ENCODE assay signal across 24 mouse cellular contexts in genomic region chr9:50362556-50362955, GRCm38 (mm10). TPM values are rescaled to one million over a fixed set of nuclear protein-coding genes. Genes with fewer than 3 reads are reported as not detected.
DNase-seq lines count a peak whose midpoint lies in the region; ATAC-seq and TF ChIP-seq lines count a peak whose summit lies in the region.
"Had no signal": no experiment of that assay in that cellular context is flagged by ENCODE, and none has a peak within 500 bp of the region (broad histone marks: within the 10 kb centered on the region; RNA-seq: fewer than 3 reads in every experiment).

No protein-coding gene starts in this region.

- H3K36me3 ChIP-seq in kidney, embryonic 15.5 days: no peaks in the 10 kb centered on the region
- H3K36me3 ChIP-seq in kidney, postnatal 0 days (ENCODE audit: insufficient read depth, low read length): no peaks in the 10 kb centered on the region
- no peaks in the 10 kb centered on the region for H3K36me3 ChIP-seq in kidney, adult 2 months (ENCODE audit: control insufficient read depth, insufficient read depth, low read length)
- no peaks in the 10 kb centered on the region for H3K36me3 ChIP-seq in limb, embryonic 14.5 days (ENCODE audit: control insufficient read depth, insufficient read depth, low read length)
- H3K36me3 ChIP-seq: embryonic facial prominence, embryonic 13.5 days; embryonic facial prominence, embryonic 15.5 days; forebrain, embryonic 10.5 days; forebrain, embryonic 12.5 days had no signal

- TF ChIP-seq CTCF in kidney, postnatal 0 days (IDR thresholded peaks at IDR 0.05; ENCODE audit: low read depth): no peak
- no peak for TF ChIP-seq CTCF in kidney, adult 2 months (conservative IDR thresholded peaks at IDR 0.05; ENCODE audit: insufficient read depth, insufficient read length, low read depth, low read length)

- H3K27ac ChIP-seq in kidney, embryonic 15.5 days: peak overlapping the region; percentile 72
- H3K27ac ChIP-seq in kidney, postnatal 0 days: 0 out of 2 replicates have a peak overlapping the region, but pooled peaks have one; percentile 5
- no peak overlapping the region for H3K27ac ChIP-seq in kidney, adult 2 months (ENCODE audit: insufficient read depth, low read depth, low read length)
- no peak overlapping the region for H3K27ac ChIP-seq in limb, embryonic 14.5 days (replicated peaks; ENCODE audit: low read depth, low read length)
- H3K27ac ChIP-seq: embryonic facial prominence, embryonic 13.5 days; embryonic facial prominence, embryonic 15.5 days; forebrain, embryonic 10.5 days; forebrain, embryonic 12.5 days had no signal

- H3K27me3 ChIP-seq in kidney, embryonic 15.5 days: no peaks in the 10 kb centered on the region
- no peaks in the 10 kb centered on the region for H3K27me3 ChIP-seq in kidney, postnatal 0 days (ENCODE audit: insufficient read depth, low read length)
- H3K27me3 ChIP-seq in kidney, adult 2 months (replicated peaks; ENCODE audit: control insufficient read depth, insufficient read depth, low read length): no peaks in the 10 kb centered on the region
- no peaks in the 10 kb centered on the region for H3K27me3 ChIP-seq in limb, embryonic 14.5 days (ENCODE audit: control insufficient read depth, insufficient read depth, low read length)
- H3K27me3 ChIP-seq: embryonic facial prominence, embryonic 13.5 days; embryonic facial prominence, embryonic 15.5 days had no signal

- H3K4me1 ChIP-seq in kidney, embryonic 15.5 days: peaks cover 34% of the 10 kb centered on the region
- H3K4me1 ChIP-seq in kidney, postnatal 0 days (replicated peaks; ENCODE audit: insufficient read depth, low read length): 0 out of 2 replicates have a peak, but pooled peaks cover 2% of the 10 kb centered on the region
- H3K4me1 ChIP-seq in kidney, adult 2 months (ENCODE audit: control insufficient read depth, insufficient read depth, low read length): no peaks in the 10 kb centered on the region
- peaks cover 24% of the 10 kb centered on the region for H3K4me1 ChIP-seq in limb, embryonic 14.5 days (ENCODE audit: control insufficient read depth, insufficient read depth, low read length)
- H3K4me1 ChIP-seq: forebrain, embryonic 10.5 days; forebrain, embryonic 12.5 days had no signal

- DNase-seq in kidney, adult 11 months: no peak
- DNase-seq in kidney, postnatal 0 days (ENCODE audit: low spot score): peak; percentile 64
- DNase-seq in kidney, adult 18-20 months: no peak
- DNase-seq in kidney, postnatal 14 days: peak; percentile 28
- DNase-seq in kidney, adult 2 months: no peak
- no peak for DNase-seq in limb, embryonic 14.5 days (ENCODE audit: low spot score)
- no peak for DNase-seq in thymus, postnatal 0 days (ENCODE audit: low spot score)
- DNase-seq: adrenal gland, adult 2 months; adrenal gland, postnatal 10 days; adrenal gland, postnatal 25 days; cerebellum, adult 11 months; cerebellum, adult 18-20 months; cerebellum, adult 8-10 months; cerebellum, adult 9-11 months; cerebellum, postnatal 14 days; cerebellum, postnatal 36 days; embryo, embryonic 11 days had no signal

- 0 out of 2 replicates have a peak overlapping the region, but pooled peaks have one; percentile 13 for H3K4me2 ChIP-seq in kidney, embryonic 15.5 days
- no peak overlapping the region for H3K4me2 ChIP-seq in kidney, postnatal 0 days (ENCODE audit: low read length)
- H3K4me2 ChIP-seq in limb, embryonic 14.5 days (replicated peaks; ENCODE audit: low read depth, low read length, severe bottlenecking): no peak overlapping the region
- H3K4me2 ChIP-seq: embryonic facial prominence, embryonic 13.5 days; embryonic facial prominence, embryonic 15.5 days; forebrain, embryonic 12.5 days had no signal

- ATAC-seq in kidney, embryonic 15.5 days (replicated peaks; ENCODE audit: low FRiP score): no peak
- ATAC-seq in kidney, postnatal 0 days (replicated peaks; ENCODE audit: low FRiP score, low read depth): no peak
- ATAC-seq in limb, embryonic 14.5 days (ENCODE audit: low FRiP score, low read depth): peak; percentile 37; the same call in 1 of the 2 replicates
- ATAC-seq: forebrain, embryonic 14.5 days had no signal

- no peak for TF ChIP-seq POLR2A in kidney, adult 2 months (IDR thresholded peaks at IDR 0.05; ENCODE audit: low read depth, low read length)
- TF ChIP-seq POLR2A in limb, embryonic 14.5 days (IDR thresholded peaks at IDR 0.05; ENCODE audit: borderline replicate concordance, extremely low read depth, insufficient read depth, insufficient read length): no peak

- H3K9ac ChIP-seq in kidney, embryonic 15.5 days: no peak overlapping the region
- H3K9ac ChIP-seq in kidney, postnatal 0 days (ENCODE audit: low read depth, low read length): no peak overlapping the region
- H3K9ac ChIP-seq in limb, embryonic 14.5 days (ENCODE audit: low read depth, low read length, severe bottlenecking): no peak overlapping the region
- H3K9ac ChIP-seq: embryonic facial prominence, embryonic 13.5 days; embryonic facial prominence, embryonic 15.5 days; forebrain, embryonic 12.5 days had no signal

- H3K9me3 ChIP-seq in kidney, embryonic 15.5 days (replicated peaks): no peaks in the 10 kb centered on the region
- no peaks in the 10 kb centered on the region for H3K9me3 ChIP-seq in kidney, postnatal 0 days (replicated peaks; ENCODE audit: low read length)
- H3K9me3 ChIP-seq in limb, embryonic 14.5 days (ENCODE audit: control insufficient read depth, low read length): no peaks in the 10 kb centered on the region
- H3K9me3 ChIP-seq: embryonic facial prominence, embryonic 13.5 days; embryonic facial prominence, embryonic 15.5 days; forebrain, embryonic 10.5 days; forebrain, embryonic 12.5 days had no signal

- 14% methylated on average over 3 of the region's 3 CpGs for WGBS in kidney, embryonic 15.5 days
- 14% methylated on average over 3 of the region's 3 CpGs for WGBS in kidney, postnatal 0 days
- WGBS in kidney, adult 2 months: 17% methylated on average over 3 of the region's 3 CpGs
- WGBS in limb, embryonic 14.5 days: 20% methylated on average over 3 of the region's 3 CpGs

- no peak overlapping the region for H3K4me3 ChIP-seq in kidney, embryonic 15.5 days (replicated peaks)
- H3K4me3 ChIP-seq in kidney, postnatal 0 days (replicated peaks; ENCODE audit: low read depth, low read length): no peak overlapping the region
- H3K4me3 ChIP-seq in kidney, adult 2 months (ENCODE audit: insufficient read depth, low read depth, low read length): no peak overlapping the region
- no peak overlapping the region for H3K4me3 ChIP-seq in limb, embryonic 14.5 days (replicated peaks; ENCODE audit: low read length)
- H3K4me3 ChIP-seq: embryonic facial prominence, embryonic 13.5 days; embryonic facial prominence, embryonic 15.5 days; erythroblast, embryonic 14.5 days; forebrain, embryonic 10.5 days; forebrain, embryonic 12.5 days had no signal

RNA-seq across cellular contexts. Expression of gene Rpl10-ps3, which starts 17.8 kb away (rescaled TPM):
- polyA plus RNA-seq in kidney, embryonic 15.5 days (2015; fragmentation: Nextera tagmentation; extraction: Ambion mirVana): 231 and 320 TPM in 2 replicates
- 238 and 252 TPM in 2 replicates for polyA plus RNA-seq in kidney, postnatal 0 days (2015; fragmentation: Nextera tagmentation; extraction: Ambion mirVana)
- 97.7 and 121 TPM in 2 replicates for polyA plus RNA-seq in kidney, adult 2 months (2012; rRNA removed)
- 93.4 and 99.3 TPM in 2 replicates for polyA plus RNA-seq in limb, embryonic 14.5 days (2012; rRNA removed)
- 349 and 385 TPM in 2 replicates for polyA plus RNA-seq in limb, embryonic 14.5 days (2014; fragmentation: Nextera tagmentation; extraction: Ambion mirVana)
- 211 and 235 TPM in 2 replicates for polyA plus RNA-seq in thymus, postnatal 0 days (2015; fragmentation: Nextera tagmentation; extraction: Ambion mirVana)

Comparison
In these comparisons a context has a peak if more than half of its experiments do, and no peak if none do; other contexts are left out.
1. H3K27ac ChIP-seq: peak in kidney, embryonic 15.5 days (single experiment) and kidney, postnatal 0 days (single experiment); none in kidney, adult 2 months (single experiment) and limb, embryonic 14.5 days (single experiment).
2. DNase-seq: peak in kidney, postnatal 0 days (single experiment) and kidney, postnatal 14 days (single experiment); none in kidney, adult 11 months (single experiment), kidney, adult 18-20 months (single experiment), kidney, adult 2 months (single experiment), limb, embryonic 14.5 days (single experiment) and thymus, postnatal 0 days (single experiment).